Mouse (Mus musculus): ENCODE data around the gene Crlf2.

The Crlf2 gene

DNA sequence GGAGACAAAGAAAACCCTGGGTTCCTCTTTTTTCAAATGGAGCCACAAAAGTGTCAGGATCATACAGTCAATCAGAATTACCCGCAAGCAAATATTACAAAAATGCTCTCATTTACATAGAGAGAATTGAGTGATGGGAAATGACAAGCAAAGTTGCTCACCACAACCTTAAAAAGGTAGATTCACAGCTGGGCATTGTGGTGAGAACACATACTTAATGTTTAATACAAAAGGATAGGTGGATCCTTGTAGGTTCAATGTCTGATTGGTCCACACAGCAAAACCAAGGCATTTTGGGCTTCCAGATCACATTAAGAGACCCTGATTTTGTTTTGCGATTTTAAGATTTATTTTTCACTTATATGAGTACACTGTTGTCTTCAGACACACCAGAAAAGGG lies 11.7 kb downstream of the Crlf2 start:
- DNase-seq: no peak

DNA sequence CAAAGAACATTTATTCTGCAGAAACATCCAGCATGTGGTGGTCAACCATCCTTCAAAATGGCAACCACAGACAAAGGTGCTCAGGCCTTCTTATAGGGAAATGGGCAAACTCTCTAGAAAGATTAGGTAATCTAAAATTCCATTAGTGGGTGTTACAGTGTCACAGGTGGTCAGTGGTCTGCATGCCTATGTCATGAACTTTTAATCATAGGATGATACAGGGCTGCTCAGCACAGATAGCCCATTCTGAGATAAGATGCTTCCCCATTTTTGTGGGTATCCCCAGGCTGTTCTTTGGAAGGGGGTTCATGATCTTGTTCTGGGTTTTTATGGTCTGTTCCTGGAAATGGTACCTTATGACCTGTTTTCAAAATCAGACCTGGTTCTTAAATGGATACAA lies 49.1 kb downstream of the Crlf2 start:
- DNase-seq: no peak

DNA sequence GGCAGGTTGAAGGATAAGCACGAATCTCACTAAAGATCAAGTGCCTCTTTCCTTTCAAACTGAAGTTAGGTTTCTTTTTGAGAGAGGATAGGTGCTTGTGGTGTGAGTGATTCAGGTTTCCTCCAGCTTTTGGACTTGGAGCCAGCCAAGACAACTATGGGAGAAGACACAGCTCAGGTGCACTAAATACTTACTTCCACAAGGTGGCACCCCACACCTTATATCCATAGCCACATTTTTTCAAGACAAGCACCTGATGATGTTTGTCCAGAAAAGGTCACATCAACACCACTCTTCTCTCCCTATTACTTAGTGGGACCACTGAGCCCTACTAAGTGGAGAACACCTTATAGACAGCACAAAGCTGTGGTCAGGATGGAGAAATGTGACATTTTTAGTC lies 52.1 kb downstream of the Crlf2 start:
- DNase-seq: no peak
